Mouse (Mus musculus) CD4-positive helper T cell, adult 2 months (primary cell): ENCODE measurements at regions not wholly inside any gene's neighbourhood (a gene's known extent, or its start where the extent isn't known, plus 50 kb on each side); places are given as distances from the start of the nearest gene placed in this dataset.
"Not testable (repeated sequence)": the region's sequence is repeated elsewhere in the genome, so short reads cannot be mapped to it uniquely, and the experiment has no call there.

Source experiments
- DNase-seq: peaks from one replicate; pipeline ENCODE4 v3.0.0-alpha.2; 2012; ENCODE audit warnings: low read depth, missing footprints, low spot score

DNA sequence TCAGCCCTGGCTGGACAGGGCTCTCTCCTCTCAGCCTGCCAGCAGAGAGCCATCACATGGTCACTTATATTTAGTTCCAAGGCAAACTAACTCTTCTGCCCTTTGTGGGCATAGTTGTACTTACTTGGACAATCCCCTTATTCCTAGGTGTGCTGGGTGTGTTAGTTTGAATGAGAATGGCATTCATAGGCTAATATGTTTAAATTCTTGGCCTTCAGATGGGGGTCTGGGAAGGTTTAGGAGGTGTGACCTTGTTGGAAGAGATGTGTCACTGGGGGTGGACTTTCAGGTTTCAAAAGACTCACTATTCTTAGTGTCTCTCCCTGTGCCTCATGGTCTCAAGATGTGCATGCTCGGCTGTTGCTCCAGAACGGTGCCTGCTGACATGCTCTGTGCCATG lies 250.5 kb upstream of the Myo3a start:
- DNase-seq: no peak

DNA sequence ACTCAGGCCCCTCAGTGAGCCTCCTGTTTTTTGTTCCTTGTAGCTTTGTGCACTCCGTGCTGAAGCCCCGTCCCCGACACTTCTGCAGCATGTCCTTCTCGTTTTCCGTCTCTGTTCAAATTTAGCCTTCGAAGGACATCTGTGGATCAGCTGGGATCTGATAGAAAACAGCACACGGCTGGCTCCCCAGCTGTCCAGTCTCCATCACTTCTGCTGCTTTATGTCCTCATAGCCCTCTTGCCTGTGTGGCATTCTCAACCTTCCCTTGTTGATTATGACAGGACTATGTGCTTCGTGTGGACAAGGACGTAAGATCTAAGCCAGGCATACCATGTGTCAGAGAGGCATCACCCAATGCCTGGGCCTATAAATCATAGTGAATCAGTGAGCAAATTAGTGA lies 247.1 kb upstream of the Myo3a start:
- DNase-seq: no peak

- DNase-seq: no peak
Observed at GRCm38 (mm10) chr2:22024438-22024837, 202.9 kb upstream of the Myo3a start.

- no peak for DNase-seq
Observed at GRCm38 (mm10) chr2:22026794-22027193, 200.5 kb upstream of the Myo3a start.

GRCm38 (mm10) chr2:22028569-22028968 lies 198.7 kb upstream of the Myo3a start:
- DNase-seq: no peak

GRCm38 (mm10) chr2:22029022-22029803 lies 198.1 kb upstream of the Myo3a start:
- no peak for DNase-seq

GRCm38 (mm10) chr2:22029804-22030194 lies 197.5 kb upstream of the Myo3a start:
- no peak for DNase-seq

GRCm38 (mm10) chr2:22036841-22037240 lies 190.5 kb upstream of the Myo3a start:
- no peak for DNase-seq

DNA sequence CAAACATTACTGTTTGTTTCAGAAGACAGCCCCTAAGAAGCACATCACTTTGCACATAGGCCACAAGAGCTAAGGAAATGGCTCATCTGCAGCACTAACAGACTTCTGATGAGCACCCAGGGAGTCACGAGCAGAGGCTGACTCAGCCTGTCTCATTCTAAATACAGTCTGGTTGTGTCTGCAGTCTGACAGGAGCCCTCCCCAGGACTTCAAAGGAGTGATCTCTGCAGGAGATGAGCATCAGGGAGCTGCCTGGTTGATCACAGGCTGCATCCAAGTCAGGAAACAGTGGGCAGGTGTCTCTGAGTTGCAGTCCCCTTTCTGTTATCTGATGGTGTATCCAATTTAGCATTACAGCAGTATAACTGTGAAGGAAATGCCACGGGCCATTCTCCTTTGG lies 188.5 kb upstream of the Myo3a start:
- DNase-seq: no peak

- not testable (repeated sequence) for DNase-seq
Observed at GRCm38 (mm10) chr2:22043937-22044336, 183.4 kb upstream of the Myo3a start.

- no peak for DNase-seq
Observed at GRCm38 (mm10) chr2:22044949-22045348, 182.4 kb upstream of the Myo3a start.

- no peak for DNase-seq
Observed at GRCm38 (mm10) chr2:22047465-22047864, 179.8 kb upstream of the Myo3a start.

GRCm38 (mm10) chr2:22066535-22066934 lies 160.8 kb upstream of the Myo3a start:
- no peak for DNase-seq

DNA sequence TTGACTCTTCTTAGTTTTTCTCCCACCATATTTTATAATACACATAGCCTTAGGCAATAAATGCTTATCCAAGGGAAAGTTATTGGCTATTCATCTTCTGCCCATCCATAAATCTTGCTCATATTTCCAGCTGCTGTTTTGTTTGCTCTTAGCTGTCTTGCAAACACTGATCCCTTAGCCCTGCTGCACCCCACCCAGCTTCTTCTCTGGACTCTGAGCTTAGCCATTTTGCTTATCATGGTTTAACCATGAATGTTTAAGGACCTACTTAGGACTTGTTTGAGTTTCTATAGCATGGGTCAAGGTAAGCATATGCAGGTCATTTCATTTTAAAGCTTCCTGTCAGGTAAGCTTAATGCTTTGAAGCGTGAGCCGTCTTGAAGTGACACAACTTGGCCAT lies 130.5 kb upstream of the Myo3a start:
- no peak for DNase-seq

DNA sequence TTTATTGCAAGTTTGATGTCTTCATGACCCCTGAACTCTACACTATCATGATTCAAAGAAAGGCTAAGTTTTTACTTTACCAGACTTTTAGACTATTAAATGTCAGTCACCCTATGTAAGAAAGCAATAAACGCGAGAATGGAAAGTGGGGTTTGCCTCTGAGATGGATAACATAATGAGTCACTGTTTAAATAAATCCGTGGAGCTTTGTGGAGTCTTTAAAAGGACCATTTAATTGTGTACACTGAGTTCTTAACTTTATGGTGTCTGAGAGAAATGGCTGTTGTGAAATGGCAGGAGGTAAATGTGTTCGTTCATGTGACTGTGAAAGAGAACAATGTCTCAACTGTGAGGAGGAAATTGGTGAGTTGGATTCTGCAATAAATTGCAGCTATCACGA lies 122.2 kb upstream of the Myo3a start:
- DNase-seq: no peak

DNA sequence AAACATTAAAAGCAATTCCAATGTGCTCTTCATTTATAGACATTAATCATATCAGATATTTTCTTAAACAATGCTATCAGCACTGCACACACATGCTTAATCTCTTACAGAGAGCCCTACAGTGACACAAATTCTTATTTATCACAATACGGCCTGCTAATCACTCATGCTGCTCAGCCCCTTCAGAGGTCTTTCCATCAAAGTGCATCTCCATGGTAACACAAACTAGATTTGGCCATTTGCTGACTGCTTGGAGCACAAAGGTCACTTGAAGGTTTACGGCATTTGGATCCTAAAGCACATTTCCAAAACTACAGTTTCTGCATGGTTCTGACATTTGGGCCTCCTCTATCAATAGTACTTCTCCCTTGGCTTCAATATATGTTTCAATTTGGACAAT lies 77.6 kb upstream of the Myo3a start:
- no peak for DNase-seq

GRCm38 (mm10) chr2:22156576-22156975 lies 70.7 kb upstream of the Myo3a start:
- DNase-seq: no peak

- DNase-seq: no peak
Observed at GRCm38 (mm10) chr2:22165443-22165842, 61.9 kb upstream of the Myo3a start.

GRCm38 (mm10) chr2:22165919-22166318 lies 61.4 kb upstream of the Myo3a start:
- no peak for DNase-seq
